Mouse (Mus musculus): Measurements from ENCODE around the gene Trim47. TPM values are rescaled to one million over a fixed set of nuclear protein-coding genes. Genes with fewer than 3 reads are reported as not detected.
"Not testable (repeated sequence)": the region's sequence is repeated elsewhere in the genome, so short reads cannot be mapped to it uniquely, and the experiment has no call there.

Gene Trim47
- total RNA-seq, 2 experiments from 2014 or later = 21.9 to 31.7 TPM

DNA sequence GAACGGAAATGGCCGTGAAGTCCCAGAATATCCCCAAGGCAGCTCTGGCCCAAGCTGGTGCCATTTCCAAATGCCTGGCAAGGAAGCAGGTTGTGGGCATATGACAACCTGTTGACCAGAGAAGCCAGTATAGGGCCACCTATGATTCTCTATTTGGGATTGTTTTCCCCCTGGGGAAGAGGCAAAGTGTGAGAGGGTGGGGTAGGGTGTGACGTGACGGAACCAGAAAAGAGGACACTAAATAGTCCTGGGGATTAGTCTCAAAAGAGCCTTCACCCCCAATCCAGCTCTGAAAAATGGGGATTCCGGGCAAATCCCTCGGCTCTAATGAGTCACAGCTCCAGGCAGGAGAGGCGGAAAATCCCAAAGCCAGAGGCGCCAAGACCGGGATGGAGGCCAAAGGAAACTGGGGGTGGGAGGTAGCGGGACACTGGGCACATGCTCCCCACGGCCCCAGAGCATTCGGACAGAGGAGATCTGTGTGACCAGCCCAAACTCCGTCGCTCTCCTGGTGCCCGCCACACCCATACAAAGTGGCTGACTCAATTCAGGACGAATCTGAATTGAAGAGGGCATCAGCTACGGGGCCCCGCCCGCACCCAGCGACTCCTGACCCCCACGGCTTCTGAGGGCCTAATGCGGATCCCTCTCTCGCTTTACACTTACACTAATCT lies 18.4 kb downstream of the Trim47 start:
- DNase-seq = peak; percentile 72

- no peak for DNase-seq
These were observed 19.2 kb downstream of the Trim47 start for GRCm38 (mm10) chr11:116107777-116108285.

- peak; percentile 24 for DNase-seq
These were observed 19.8 kb downstream of the Trim47 start for GRCm38 (mm10) chr11:116106963-116107776.

DNA sequence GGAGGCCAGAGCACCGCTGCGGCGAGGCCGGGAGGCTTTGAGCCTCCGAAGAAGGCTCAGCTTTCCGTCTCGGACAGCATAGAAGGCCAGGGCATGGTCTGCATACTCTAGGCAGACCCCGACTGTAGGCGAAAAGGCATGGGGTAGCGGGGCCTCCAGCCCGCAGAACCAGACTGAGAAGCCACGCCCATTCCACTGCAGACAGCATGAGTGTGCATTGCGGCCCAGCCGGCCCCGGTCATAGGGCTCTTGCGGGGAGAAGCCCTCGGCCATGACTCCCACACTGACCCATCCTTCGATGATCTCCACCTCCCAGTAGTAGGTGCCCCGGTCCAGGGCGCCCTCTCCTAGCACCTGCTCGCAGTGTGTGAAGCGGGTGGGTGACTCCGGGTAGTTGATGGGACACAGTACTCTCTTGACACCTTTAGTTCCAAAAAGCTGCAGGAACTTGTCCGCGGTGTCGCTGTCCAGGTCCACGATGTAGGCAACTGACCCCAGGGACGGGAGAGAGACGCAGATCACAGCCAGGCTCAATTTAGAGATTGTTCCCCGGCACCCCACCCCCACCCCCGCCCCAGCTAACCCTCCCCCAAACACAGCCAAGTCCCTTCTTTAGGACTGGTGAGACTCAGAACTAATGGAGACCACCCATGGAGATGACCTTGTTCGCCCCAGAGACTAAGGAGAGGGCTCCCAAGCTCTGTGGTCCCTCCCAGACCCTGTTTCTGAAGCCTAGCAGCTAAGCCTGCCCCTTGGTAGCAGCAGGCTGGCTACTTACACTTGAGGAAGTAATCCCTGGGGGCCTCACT lies 20.7 kb downstream of the Trim47 start:
- DNase-seq = no peak

GRCm38 (mm10) chr11:116105065-116105464 lies 21.9 kb downstream of the Trim47 start:
- no peak for DNase-seq

DNA sequence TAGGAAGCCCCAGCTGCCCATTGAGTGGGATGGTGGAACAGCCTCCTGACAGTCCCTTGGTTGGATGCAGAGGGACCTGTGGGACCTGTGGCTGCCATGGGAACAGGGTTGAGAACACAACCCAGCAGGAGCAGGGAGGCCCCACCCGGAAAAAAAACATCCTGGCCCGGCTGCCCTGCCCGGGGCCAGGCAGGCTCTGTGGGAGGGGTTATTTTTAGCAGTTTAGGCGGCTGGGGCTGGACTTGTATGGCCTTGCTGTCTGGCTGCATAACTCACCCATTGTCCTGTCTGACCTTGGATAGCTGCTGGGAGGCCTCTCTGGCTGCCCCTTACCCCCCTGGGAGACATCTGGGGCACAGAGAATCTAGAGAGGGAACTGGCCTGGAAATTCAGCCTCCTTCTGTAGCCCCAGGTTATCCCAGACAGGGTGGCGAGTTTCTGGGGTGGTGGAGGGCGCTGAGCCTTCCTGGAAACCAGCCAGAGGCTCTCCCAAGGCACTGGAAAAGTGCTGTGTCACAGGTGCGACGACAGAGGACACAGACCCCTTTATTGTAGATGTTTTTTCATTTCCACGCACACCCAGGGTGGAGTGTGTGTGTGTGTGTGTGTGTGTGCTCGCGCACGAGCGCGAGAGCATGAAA lies 22.9 kb downstream of the Trim47 start:
- peak; percentile 57 for DNase-seq

DNA sequence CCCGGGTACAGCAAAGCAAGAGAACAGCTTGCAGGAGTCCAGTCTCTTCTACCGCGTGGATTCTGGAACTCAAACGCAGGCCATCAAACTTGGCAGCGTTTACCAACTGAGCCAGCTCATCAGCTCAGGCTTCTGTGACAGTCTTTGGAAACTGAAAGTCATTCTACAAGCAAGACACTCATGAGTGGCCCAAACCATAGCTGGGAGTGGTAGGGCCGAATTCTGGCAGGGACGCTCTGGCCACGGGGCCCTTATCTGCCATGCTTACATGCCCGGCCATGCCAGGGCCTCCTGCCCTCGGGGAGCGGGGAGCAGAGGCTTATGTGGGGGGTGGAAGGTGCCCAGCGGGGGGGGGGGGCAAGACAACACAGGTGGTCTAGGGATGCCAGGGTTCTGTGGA lies 23.4 kb downstream of the Trim47 start:
- DNase-seq = no peak

- no peak for DNase-seq
These were observed 24.5 kb downstream of the Trim47 start for GRCm38 (mm10) chr11:116102472-116102871.

DNA sequence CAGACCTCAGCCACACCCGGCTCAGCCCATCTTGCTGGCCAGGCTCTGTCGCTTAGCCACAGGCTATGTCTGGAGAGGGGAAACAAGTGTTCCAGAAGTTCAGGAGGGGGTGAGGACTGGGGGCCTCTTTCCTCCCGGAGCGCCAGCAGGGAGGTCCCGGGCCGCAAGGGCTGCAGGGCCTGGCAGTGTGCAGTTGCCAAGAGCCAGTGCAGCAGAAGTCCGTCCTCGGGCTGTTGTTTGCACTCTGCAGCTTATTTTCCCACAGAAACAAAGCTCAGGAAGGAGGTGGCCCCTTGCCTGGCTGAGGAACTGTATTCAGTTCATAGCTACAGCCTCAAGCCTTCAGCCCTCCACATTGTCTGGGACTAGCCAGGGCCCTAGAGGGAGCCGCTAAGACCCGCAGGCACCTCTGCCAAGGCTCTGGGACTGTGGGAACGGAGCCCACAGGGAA lies 25.1 kb downstream of the Trim47 start:
- peak; percentile 47 for DNase-seq

DNA sequence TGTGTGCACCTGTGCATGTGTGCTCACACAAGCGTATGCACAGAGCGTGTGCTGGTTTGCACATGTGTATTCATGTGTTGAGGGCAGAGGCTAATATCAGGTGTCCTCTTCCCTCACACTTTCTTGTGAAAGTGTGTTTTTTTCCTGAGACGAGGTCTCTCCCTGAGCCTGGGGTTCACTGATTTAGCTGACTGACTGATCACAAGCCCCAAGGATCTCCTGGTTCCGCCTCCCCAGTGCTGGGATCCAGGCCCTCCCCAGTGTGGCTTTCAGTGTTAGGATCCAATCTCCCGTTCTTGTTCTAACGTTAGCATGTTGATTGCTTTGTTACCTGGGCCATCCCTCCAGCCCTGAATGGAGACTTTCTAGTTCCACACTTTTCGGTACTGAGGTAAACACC lies 26.2 kb downstream of the Trim47 start:
- DNase-seq = no peak

DNA sequence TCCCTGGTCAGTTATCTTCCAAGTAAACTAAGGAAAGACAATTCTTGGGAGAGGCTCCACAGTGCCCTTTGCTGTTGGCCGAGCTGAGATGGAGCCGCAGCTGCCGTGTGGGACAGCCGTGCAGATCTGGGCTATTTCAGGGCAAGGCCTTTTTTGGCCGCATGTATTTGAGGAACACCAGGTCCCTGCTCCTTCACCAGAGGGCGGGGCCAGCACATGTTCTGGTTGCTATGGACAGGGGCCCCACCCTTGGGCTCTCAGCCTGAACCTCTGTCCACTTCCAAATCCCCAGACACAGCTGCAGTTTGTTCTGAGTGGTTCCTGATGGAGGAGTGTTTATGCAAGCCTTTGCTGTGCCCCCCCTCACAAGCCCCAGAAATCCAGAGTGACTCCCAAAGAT lies 26.6 kb downstream of the Trim47 start:
- peak; percentile 64 for DNase-seq

GRCm38 (mm10) chr11:116099462-116099861 lies 27.5 kb downstream of the Trim47 start:
- DNase-seq = no peak

GRCm38 (mm10) chr11:116098711-116099460 lies 28.1 kb downstream of the Trim47 start:
- no peak for DNase-seq

DNA sequence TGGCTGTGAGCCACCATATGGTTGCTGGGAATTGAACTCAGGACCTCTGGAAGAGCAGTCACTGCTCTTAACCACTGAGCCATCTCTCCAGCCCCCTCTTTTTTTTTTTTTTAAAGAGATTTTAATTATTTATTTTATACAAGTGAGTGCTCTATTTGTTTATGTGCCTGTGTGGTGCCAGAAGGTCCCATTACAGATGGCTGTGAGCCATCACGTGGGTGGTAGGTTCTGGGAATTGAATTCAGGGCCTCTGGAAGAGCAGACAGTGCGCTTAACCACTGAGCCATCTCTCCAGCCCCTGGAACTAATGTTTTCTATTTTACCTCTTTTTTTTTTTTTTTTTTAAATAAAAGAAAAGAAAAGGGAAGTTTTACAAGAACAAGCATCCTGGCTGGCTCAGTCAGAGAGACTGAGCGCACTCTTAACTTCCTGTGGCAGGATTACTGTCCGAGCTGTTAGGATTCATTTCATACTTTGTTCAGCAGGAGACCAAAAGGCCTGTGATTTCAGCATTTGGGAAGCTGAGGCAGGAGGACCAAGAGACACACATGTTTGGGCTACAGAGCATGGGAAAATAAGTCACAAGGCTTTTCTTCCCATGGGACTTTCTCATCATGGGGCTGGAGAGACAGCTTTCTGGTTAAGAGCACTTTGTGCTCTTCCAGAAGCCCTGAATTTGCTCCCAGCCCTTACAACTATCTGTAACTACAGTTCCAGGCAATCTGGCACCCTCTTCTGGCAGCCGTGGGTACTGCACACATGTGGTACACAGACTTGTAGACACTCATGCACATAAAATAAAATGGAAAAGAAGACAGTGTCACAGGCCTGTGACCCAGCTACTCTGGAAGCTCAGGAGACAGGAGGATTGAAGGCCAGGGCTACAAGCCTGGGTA lies 30.5 kb downstream of the Trim47 start:
- peak; percentile 47 for DNase-seq

DNA sequence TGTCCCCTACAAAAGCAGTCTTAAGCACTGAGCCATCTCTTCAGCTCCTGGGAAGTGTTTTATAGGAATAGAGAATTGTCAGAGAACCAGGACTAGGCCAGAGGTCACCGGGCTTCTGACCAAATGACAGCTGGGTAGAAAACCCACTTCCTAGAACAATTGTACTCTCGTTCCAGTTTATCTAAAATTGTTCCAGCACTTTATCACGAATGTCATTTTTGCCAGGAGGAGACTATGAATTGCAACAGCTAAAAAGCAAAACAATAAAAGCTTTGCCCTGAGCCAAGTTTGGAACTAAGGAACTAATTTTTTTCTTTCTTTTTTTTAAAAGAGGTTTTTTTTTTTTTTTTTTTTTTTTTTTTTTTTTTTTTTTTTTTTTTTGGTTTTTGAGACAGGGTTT lies 31.4 kb downstream of the Trim47 start:
- DNase-seq = no peak

DNA sequence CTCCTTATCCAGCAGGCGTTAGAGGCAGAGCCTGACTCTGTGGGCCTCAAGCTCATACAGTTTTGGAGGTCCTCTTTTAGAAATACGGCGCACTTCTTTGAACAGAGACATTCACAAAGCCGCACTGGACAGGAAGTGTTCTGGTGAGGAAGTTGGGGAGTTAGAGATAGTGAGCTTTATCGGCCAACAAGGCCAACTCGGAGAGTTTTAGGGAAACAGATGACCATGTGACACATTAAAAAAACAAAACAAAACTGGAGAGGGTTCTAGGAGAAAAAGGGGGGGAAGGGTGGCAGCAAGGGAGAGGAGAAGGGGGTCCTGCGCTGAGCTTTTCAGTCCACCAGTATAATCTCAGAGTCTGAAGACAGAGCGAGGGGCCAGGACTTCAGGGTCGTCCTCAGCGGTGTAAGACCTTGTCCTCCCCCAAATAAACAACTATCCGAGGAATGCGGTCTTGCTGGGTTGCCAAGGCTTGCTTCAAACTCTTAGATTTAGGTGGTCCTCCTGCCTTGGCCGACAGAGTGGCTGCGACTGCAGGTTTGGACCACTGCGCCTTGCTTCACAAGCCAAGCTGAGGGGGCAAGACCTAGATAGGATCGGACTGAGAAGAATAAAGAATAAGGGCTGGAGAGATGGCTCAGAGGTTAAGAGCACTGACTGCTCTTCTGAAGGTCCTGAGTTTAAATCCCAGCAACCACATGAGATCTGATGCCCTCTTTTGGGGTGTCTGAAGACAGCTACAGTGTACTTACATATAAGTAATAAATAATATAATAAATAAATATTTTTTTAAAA lies 33.0 kb downstream of the Trim47 start:
- no peak for DNase-seq

DNA sequence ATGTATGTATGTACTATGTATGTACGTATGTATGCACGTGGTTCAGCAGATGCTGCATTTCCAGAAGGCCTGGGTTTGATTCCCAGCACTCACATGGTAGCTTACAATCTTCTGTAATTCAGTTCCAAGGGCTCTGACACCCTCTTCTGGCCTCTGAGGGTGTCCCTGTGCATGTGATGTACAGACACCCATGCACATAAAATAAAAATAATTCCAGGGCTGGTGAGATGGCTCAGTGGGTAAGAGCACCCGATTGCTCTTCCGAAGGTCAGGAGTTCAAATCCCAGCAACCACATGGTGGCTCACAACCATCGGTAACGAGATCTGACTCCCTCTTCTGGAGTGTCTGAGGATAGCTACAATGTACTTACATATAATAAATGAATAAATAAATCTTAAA lies 34.1 kb downstream of the Trim47 start:
- DNase-seq = not testable (repeated sequence)

DNA sequence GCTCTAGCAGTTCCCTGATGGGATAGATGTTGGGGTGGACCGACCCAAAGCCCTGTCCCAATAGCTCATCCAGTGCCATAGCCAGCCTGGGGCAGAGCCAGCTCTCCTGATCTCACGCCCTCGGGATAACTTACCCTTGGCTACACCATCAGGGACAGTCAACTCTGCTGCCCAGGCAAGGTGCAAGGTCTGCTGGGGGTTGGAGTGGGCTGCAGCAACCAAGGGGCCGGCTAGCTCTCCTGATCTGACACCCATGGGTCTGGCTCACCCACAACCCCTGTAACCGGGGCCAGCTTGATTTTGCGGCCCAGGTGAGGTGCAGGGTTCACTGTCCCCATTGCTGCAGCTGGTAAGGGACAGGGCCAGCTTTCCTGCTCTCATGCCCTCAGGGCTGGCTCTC lies 35.4 kb downstream of the Trim47 start:
- no peak for DNase-seq

GRCm38 (mm10) chr11:116089545-116089944 lies 37.5 kb downstream of the Trim47 start:
- no peak for DNase-seq
